10 mouse cellular contexts compared by ENCODE assay signal in the genomic region with DNA sequence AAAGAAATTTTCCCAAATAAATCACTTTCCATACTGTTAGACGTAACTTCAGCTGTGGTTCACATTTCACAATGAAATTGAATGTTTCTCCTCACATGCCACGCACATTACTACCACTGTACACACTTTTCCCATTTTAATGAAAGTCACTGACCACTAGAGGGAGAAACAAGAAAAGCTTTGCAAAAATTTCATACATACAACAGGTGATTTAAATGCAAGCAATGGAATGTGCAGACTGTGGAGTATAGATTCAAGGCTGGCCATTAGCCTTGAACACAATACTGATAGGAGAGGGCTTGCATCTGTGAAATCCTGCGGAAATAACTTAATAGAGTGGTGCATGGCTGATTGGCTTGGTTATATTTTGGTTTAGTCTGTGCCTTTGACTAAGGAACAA. TPM values are rescaled to one million over a fixed set of nuclear protein-coding genes. Genes with fewer than 3 reads are reported as not detected.
DNase-seq lines count a peak whose midpoint lies in the region; ATAC-seq and TF ChIP-seq lines count a peak whose summit lies in the region.
"Had no signal": no experiment of that assay in that cellular context is flagged by ENCODE, and none has a peak within 500 bp of the region (broad histone marks: within the 10 kb centered on the region; RNA-seq: fewer than 3 reads in every experiment).

No protein-coding gene starts in this region.

- H3K4me2 ChIP-seq in embryonic facial prominence, embryonic 11.5 days (ENCODE audit: low read depth, low read length), result no peak overlapping the region
- H3K4me2 ChIP-seq in liver, embryonic 14.5 days (ENCODE audit: low read depth), result no peak overlapping the region

- no peak overlapping the region for H3K4me3 ChIP-seq in embryonic facial prominence, embryonic 11.5 days (ENCODE audit: low read depth, low read length)
- H3K4me3 ChIP-seq in embryonic facial prominence, embryonic 10.5 days, result no peak overlapping the region
- no peak overlapping the region for H3K4me3 ChIP-seq in liver, embryonic 14.5 days (ENCODE audit: insufficient read depth in 1 of 2, low read depth in 2 of 2, low read length in 2 of 2)

- TF ChIP-seq EP300 in liver, embryonic 14.5 days (IDR thresholded peaks at IDR 0.05; ENCODE audit: low read depth), result no peak

- no peaks in the 10 kb centered on the region for H3K27me3 ChIP-seq in embryonic facial prominence, embryonic 11.5 days (ENCODE audit: control insufficient read depth, insufficient read depth, low read length)
- no peaks in the 10 kb centered on the region for H3K27me3 ChIP-seq in embryonic facial prominence, embryonic 10.5 days (replicated peaks; ENCODE audit: low read depth, poor library complexity, severe bottlenecking)
- H3K27me3 ChIP-seq in liver, embryonic 14.5 days (ENCODE audit: control insufficient read depth, insufficient read depth, low read length), result no peaks in the 10 kb centered on the region

- no peaks in the 10 kb centered on the region for H3K36me3 ChIP-seq in embryonic facial prominence, embryonic 11.5 days (replicated peaks; ENCODE audit: control insufficient read depth, insufficient read depth, low read depth, low read length)
- no peaks in the 10 kb centered on the region for H3K36me3 ChIP-seq in embryonic facial prominence, embryonic 10.5 days (replicated peaks)
- H3K36me3 ChIP-seq in liver, embryonic 14.5 days (replicated peaks; ENCODE audit: control insufficient read depth, insufficient read depth, low read depth), result no peaks in the 10 kb centered on the region

- ATAC-seq in embryonic facial prominence, embryonic 11.5 days (replicated peaks; ENCODE audit: insufficient number of reproducible peaks, low FRiP score, low TSS enrichment, low read depth), result no peak
- no peak for ATAC-seq in liver, embryonic 14.5 days (ENCODE audit: insufficient read depth)

- no peak overlapping the region for H3K9ac ChIP-seq in embryonic facial prominence, embryonic 11.5 days (replicated peaks; ENCODE audit: low read length)
- H3K9ac ChIP-seq in liver, embryonic 14.5 days (replicated peaks), result no peak overlapping the region

- TF ChIP-seq CTCF in liver, embryonic 14.5 days (IDR thresholded peaks at IDR 0.05; ENCODE audit: low read depth), result peak; percentile 33; the same call in 1 of the 2 replicates

- peak; percentile 66 for DNase-seq in embryonic facial prominence, embryonic 11.5 days (ENCODE audit: low spot score)
- DNase-seq in embryonic facial prominence, embryonic 10.5 days (ENCODE audit: low spot score), result no peak
- no peak for DNase-seq in liver, embryonic 14.5 days (ENCODE audit: low read depth in 3 of 3, low spot score in 3 of 3)
- no peak for DNase-seq in liver
- peak; percentile 15 for DNase-seq in embryo, embryonic 9.5 days (ENCODE audit: extremely low spot score)
- peak; percentile 59 for DNase-seq in retina, postnatal 1 day
- DNase-seq in spleen, postnatal 36 days (ENCODE audit: low spot score in 2 of 2), result no peak
- no peak for DNase-seq in urinary bladder, postnatal 10 days (ENCODE audit: low spot score)
- DNase-seq: heart, postnatal 4 days; lung, postnatal 14 days had no signal

- H3K4me1 ChIP-seq in embryonic facial prominence, embryonic 11.5 days (ENCODE audit: control insufficient read depth, insufficient read depth, low read length), result no peaks in the 10 kb centered on the region
- H3K4me1 ChIP-seq in embryonic facial prominence, embryonic 10.5 days, result no peaks in the 10 kb centered on the region
- H3K4me1 ChIP-seq in liver, embryonic 14.5 days (replicated peaks; ENCODE audit: control insufficient read depth in 2 of 2, insufficient read depth in 2 of 2, low read length in 1 of 2), result no peaks in the 10 kb centered on the region

- no peak overlapping the region for H3K27ac ChIP-seq in embryonic facial prominence, embryonic 11.5 days (replicated peaks; ENCODE audit: low read depth, low read length)
- H3K27ac ChIP-seq in embryonic facial prominence, embryonic 10.5 days (replicated peaks), result no peak overlapping the region
- no peak overlapping the region for H3K27ac ChIP-seq in liver, embryonic 14.5 days

- WGBS in embryonic facial prominence, embryonic 11.5 days, result 65% methylated on average over 3 of the region's 3 CpGs
- WGBS in embryonic facial prominence, embryonic 10.5 days, result 72% methylated on average over 3 of the region's 3 CpGs
- 48% methylated on average over 3 of the region's 3 CpGs for WGBS in liver, embryonic 14.5 days (ENCODE audit: insufficient replicate concordance)

- no peaks in the 10 kb centered on the region for H3K9me3 ChIP-seq in embryonic facial prominence, embryonic 11.5 days (replicated peaks; ENCODE audit: control insufficient read depth, low read length)
- H3K9me3 ChIP-seq in embryonic facial prominence, embryonic 10.5 days, result no peaks in the 10 kb centered on the region
- no peaks in the 10 kb centered on the region for H3K9me3 ChIP-seq in liver, embryonic 14.5 days (ENCODE audit: control insufficient read depth, low read length)

RNA-seq across cellular contexts. Expression of gene Gpr33, which starts 10.5 kb away (rescaled TPM):
- not detected in 2 replicates for polyA plus RNA-seq in embryonic facial prominence, embryonic 11.5 days (2014; fragmentation: Nextera tagmentation; extraction: Ambion mirVana)
- not detected in 2 replicates for polyA plus RNA-seq in embryonic facial prominence, embryonic 10.5 days (2016; fragmentation: Nextera tagmentation; extraction: Ambion mirVana)
- polyA plus RNA-seq in liver, embryonic 14.5 days (2012; rRNA removed), result not detected in 2 replicates
- not detected in 2 replicates for polyA plus RNA-seq in liver, embryonic 14.5 days (2014; fragmentation: Nextera tagmentation; extraction: Ambion mirVana)

RNA-seq across cellular contexts. Expression of gene Dtd2, which starts 32.1 kb away (rescaled TPM):
- polyA plus RNA-seq in embryonic facial prominence, embryonic 11.5 days (2014; fragmentation: Nextera tagmentation; extraction: Ambion mirVana), result 22.3 and 23.0 TPM in 2 replicates
- polyA plus RNA-seq in embryonic facial prominence, embryonic 10.5 days (2016; fragmentation: Nextera tagmentation; extraction: Ambion mirVana), result 23.5 and 24.3 TPM in 2 replicates
- polyA plus RNA-seq in liver, embryonic 14.5 days (2012; rRNA removed), result 5.9 and 11.1 TPM in 2 replicates
- polyA plus RNA-seq in liver, embryonic 14.5 days (2014; fragmentation: Nextera tagmentation; extraction: Ambion mirVana), result 12.0 and 13.1 TPM in 2 replicates

RNA-seq across cellular contexts. Expression of gene Nubpl, which starts 59.2 kb away (rescaled TPM):
- polyA plus RNA-seq in embryonic facial prominence, embryonic 11.5 days (2014; fragmentation: Nextera tagmentation; extraction: Ambion mirVana), result 15.1 and 15.2 TPM in 2 replicates
- 17.6 and 18.3 TPM in 2 replicates for polyA plus RNA-seq in embryonic facial prominence, embryonic 10.5 days (2016; fragmentation: Nextera tagmentation; extraction: Ambion mirVana)
- 1.1 and 1.9 TPM in 2 replicates for polyA plus RNA-seq in liver, embryonic 14.5 days (2012; rRNA removed)
- polyA plus RNA-seq in liver, embryonic 14.5 days (2014; fragmentation: Nextera tagmentation; extraction: Ambion mirVana), result 4.7 and 5.0 TPM in 2 replicates

Comparison
In these comparisons a context has a peak if more than half of its experiments do, and no peak if none do; other contexts are left out.
1. DNase-seq: peak in embryonic facial prominence, embryonic 11.5 days (single experiment), embryo, embryonic 9.5 days (single experiment) and retina, postnatal 1 day (single experiment); none in embryonic facial prominence, embryonic 10.5 days (single experiment), liver, embryonic 14.5 days (0 of 3), liver (single experiment), spleen, postnatal 36 days (0 of 2) and urinary bladder, postnatal 10 days (single experiment).